Mouse (Mus musculus) frontal cortex, postnatal 14 days (tissue): ENCODE measurements around the gene F2rl1.
"Not testable (repeated sequence)": the region's sequence is repeated elsewhere in the genome, so short reads cannot be mapped to it uniquely, and the experiment has no call there.

Experiments used
- DNase-seq, 2 experiments: peaks; one replicate each; pipeline ENCODE4 v3.0.0; 2022; ENCODE audit warnings: low spot score in 2 of 2

Gene F2rl1

DNA sequence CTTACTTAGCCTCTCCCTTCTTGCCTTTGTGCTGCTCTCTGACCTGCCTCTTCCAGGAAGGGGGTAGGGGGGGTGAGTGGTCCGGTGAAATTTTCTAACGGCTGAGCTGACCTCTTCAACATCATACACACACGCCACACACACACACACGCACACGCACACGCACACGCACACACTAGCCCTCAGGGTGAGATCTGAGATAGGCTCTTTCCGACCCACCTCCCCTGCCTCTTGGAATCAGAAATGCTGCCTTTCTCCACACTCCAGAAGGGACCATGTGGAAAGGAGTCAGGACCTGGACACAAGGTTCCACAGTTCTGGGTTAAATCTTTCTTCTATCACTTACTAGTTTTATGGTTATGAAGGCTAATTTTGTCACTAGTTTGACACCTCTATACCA is 8.6 kb upstream of the F2rl1 start:
- DNase-seq, result no peak

DNA sequence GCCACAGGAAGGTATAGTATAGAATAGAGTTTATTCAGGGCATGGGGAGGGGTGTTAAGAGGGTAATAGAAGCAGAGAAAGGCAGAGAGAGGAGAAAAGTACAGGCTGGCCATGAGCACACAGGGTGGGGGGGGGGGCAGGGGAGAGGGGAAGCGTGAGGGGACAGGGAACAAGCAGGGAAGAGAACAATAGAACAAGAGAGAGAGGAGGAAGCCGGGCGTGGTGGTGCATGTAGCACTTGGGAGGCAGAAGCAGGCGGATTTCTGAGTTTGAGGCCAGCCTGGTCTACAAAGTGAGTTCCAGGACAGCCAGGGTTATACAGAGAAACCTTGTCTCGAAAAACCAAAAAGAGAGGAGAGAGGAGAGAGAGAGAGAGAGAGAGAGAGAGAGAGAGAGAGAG is 8.1 kb upstream of the F2rl1 start:
- not testable (repeated sequence) for DNase-seq

DNA sequence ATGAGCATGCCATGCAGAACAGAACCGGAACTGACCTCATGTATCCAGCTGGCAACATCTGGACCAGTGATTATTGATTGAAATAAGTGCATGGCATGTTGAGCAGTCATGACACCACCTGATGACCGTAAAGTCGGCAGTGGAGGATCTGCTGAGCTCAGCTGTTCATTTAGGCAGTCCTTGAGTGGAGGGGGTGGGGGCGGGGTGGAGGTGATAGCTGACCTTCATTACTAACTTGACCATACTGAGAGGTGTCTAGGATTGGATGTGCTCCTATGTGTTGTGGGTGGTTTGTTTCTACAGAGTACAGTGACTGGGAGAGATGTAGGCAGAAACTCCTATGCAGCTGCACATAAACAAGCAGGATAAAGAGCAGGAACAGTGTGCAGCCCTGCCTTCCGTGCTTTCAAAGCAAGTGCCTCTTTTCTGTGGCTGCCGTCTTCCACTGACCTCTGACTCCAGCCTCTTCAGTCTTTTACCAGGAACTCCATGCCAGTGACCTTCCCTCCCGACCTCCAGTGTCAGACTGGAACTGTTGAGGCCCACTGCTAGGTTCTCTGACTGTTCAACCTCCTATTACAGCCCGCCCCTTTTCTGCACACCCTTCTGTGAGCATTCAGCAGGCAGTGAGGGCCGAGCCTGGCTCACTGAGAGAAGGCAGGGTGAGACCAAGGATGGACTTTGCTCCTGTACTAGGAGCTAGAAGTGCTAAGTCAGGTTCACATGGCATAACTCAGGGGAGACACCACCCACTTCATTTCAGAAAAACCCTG is 6.4 kb upstream of the F2rl1 start:
- DNase-seq, result no peak

DNA sequence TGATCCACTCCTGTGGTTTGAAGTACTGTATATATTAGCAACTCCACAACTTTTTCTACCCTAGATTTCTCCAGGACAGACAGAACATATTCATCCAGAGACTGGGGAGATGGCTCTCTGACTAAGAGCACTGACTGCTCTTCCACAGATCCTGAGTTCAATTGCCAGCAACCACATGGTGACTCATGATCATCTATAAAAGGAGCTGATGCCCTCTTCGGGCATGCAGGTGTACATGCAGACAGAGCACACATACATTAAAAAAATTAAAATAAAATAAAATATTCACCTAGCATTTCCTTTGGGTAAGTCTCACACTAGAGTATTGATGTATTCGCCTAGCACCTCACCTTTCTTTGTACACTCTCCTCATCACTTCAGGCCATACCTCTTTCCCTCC is 4.2 kb upstream of the F2rl1 start:
- no peak for DNase-seq

DNA sequence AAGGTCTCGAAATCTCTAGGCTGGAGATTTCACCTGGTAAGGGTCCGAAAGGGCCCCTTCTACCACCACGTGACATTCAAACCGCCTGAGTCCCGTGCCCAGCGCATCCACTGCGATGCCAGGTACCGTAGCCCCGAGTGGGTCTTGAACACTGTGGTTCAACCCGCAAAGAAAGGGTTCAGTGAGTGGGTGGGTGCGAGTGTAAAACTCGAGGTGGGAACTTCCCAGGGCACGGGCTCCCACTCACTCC is 678 bp downstream of the F2rl1 start:
- DNase-seq, result no peak

DNA sequence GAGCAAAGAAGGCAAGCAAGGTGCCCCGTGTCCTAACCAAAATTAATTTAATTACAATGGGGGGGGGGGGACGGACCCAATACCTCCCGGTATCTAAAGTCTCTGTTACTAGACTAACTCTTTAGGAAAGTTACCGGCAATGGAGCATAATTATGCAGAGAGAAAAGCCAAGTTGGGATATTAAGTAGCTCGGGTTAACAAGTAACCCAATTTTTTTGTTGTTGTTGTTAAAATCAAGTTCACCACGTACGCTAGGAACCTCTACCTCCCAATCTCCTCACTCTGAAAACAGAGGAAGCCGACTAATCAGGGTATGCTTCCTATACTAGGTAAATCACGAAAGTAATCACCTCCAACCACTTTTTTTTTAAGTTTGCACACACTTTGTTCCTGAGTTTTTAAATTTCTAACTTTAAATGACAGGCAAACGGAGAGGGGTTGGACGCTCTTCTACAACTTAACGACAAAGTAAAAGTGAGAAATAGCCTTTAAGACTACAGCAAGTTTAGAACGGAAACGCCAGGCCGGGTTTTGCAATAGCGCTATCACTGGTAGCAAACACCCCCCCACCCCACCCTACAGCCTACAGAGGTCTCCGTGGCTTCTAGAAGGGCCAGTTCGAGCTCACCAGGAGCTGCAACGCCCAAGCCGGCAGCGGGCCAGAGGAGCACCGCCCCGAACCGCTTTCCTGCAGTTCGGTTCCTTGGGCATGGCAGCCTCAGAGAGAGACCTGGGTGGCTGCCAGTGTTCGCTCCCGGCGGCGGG is 1.2 kb downstream of the F2rl1 start:
- no peak for DNase-seq

DNA sequence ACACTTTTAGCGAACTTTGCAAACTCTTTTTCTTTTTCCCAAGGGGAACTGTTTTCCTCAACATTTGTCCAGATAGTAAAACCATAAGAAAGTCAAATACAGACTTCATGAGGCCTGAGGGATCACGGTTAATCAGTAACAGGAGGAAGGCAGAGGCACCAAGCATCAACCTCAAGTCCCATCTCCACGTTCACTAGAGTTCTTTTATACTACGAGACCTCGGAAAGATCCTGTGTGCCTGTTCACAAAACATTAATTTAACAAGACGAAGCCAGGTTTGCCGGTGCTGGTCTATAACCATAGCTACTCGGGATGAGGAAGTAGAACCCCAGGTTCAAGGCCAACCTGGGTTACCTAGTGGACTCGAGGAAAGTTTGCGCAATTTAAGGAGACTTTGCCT is 2.9 kb downstream of the F2rl1 start:
- DNase-seq, result no peak

DNA sequence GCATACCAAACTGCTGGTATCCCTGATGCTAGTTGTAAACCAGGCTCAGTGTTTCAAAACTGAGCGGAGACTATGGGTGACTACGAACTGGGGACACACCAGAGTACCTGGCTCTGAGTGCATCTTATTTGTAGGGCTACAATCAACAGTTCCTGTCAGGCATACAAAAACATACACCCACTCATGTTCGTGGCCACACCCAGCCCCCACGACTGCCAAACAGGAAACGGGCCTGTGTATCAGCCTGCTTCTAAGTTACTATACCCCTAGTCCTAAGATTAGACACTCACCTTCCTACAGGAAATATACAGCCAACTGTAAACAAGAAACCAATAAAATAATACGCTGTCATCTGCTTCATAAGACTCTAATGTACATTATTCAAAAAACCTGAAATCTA is 4.0 kb downstream of the F2rl1 start:
- DNase-seq, result no peak

DNA sequence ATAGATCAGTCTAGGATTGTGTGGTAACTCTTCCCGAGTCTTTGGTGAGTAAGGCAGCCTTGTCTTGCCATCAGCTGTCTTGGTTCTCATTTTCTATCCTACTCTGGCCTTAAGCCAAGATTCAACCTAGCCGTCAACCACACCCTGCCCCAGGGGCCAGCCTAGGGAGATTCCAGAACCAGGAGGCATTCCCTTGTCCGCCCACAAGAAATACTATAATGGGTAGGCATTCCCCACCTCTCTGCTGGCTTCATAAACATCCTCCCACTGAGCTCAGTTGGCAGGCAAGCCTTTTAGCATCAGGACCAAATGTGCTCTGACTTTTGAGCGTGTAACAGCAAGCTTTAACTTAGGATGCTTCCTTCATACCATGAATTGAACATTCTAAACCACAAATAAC is 10.3 kb downstream of the F2rl1 start:
- DNase-seq, result no peak

DNA sequence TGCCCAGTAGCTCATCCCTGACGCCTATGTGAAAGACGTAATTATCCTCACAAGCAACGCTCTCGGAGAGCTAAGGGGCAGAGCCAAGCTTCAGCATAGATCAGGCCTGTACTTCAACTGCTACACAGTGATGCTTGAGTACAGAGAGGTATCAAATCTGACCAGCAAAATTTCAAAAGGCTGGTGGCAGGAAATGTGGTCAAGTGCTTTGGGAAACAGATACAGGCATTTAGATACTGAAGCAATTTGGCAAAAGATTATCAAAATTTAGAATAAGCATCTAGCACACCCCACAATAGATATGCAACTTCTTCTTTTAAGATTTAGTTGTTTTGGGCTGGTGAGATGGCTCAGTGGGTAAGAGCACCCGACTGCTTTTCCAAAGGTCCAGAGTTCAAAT is 15.0 kb downstream of the F2rl1 start:
- no peak for DNase-seq

DNA sequence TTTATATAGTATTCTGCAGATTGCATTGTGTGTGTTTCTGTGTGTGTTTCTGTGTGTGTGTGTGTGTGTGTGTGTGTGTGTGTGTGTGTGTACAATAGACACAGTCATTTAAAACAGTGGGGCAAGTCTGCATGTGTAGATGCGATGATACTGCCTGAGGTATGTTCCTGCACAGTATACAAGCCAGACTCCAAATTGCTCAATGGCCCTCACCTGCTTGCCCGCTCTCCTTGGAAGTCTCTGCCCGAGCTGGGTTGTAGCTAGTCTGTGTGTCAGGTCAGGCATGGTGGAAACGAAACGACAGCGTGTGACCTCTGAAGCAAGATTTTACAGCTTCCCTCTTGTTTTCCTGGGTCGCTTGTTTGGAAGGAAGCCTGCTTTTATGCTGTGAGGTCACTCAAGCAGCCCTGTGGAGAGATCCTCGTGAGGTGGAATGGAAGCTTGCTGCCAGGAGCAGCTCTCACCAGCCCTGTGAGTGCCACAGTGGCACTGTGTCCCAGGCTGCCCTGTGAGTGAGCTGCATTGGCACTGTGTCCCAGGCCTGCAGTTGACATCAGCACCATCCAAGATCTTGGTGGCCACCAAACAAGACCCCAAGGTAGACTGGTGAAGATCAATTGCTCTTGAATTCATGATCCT is 21.6 kb downstream of the F2rl1 start:
- no peak for DNase-seq

DNA sequence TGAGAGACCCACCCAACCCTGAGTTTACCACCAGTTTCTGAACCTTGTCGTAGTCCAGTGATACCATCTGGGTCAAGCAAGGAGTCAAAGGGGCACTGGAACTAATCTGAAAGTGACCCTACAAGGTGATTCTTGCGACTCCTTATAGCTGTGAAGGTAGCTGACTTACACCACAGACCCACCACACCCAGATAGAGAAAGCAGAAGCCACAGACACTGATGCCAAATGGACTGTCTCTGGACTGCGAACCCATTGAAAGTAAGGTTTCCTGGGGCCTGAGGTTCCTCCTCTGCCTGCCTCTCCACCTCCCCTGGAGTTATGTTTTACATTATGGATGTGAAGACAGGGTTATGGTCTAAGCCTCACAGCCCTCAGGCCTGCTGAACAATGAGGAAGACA is 28.4 kb downstream of the F2rl1 start:
- no peak for DNase-seq

DNA sequence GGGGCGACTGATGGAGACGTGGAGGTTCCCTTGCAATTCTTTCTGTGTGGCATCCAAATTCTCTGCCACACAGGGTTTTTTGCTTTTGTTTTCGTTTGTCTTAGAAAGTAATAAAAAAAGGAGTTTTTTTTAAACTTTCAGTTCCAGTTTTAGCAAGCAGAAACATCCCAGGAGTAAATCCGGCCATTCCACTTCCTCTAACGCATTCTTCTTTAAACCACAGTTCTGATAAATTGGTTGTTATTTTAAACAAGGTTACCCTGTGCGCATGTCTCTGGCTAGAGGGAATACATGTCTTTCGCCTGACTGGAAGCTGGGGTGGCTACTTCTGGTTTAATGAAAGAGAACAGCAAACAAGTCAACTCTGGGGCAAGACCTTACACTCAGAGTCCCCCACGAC is 30.2 kb downstream of the F2rl1 start:
- DNase-seq, result no peak

DNA sequence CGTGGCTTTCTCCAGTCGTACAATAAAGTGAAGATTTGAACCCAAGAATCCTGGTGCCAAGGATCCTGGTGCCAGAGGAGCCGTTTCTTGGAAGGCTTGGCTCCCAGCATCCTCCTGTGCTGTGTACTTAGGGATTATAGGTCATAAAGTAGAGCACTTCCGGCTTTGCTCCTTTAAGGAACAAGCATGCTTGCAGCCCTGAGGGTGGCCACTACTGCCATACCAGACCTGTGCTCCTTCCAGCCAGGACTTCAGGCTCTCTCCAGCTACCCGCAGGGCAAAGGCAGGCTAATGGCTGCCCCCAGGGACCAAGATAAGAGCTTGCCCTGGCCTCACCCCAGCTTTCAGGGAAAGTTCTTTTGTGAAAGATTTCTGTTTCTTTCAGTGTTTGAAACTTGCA is 31.7 kb downstream of the F2rl1 start:
- no peak for DNase-seq

DNA sequence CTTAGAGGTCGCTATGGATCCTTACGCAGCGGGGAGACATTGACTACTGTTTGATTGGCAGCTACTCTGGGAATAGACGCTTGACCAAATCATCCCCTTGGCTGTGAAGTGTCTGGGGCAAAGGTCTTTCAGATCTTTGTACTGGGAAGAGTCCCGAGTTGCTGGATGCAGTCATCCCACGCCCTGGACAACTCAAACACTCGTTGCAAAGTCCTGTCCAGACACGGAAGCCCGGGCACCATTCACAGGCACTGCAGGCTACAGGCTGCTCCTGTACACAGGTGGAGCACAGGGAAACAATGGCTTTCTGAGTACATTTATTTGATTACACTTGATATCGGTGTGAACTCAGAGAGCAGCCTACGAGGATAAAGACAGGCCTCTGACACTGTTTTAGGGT is 33.7 kb downstream of the F2rl1 start:
- no peak for DNase-seq

DNA sequence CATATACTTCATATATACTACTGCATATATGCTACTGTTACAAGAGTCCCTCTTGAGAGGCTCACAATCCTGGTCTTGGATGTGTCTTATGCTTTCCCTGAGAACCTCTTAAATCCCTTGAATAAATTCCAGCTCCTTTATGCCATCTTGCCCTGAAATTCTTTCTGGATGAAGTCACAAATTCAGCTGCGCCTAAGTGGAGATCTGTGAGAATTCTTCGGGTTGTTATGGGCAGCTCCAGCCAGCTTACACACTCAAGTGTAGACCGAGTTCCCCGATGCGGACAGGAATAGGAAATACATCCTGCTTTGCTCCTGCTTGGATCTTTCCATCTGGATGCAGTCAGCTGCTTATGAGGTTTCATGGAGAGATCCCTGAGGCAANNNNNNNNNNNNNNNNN is 40.4 kb downstream of the F2rl1 start:
- DNase-seq, result no peak

DNA sequence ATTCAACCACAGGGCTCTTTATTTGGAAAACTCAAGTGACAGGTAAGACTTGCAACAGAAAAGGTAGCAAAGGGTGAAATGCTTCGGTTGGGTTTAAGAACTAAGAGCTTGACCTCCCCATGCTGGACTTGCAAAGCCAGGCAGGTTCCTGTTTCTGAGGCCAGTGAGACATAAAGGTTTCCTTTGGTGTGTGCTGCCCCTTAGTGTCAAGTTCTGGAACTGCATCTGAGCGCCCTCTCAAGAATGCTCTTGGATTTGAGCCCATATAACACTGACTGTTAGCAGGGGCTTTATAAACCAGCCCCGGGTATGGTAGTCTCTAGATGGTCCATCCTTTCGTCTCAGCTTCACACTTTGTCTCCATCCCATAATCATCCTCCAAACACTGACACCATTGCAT is 43.6 kb downstream of the F2rl1 start:
- DNase-seq, result peak; percentile 62 to 83

DNA sequence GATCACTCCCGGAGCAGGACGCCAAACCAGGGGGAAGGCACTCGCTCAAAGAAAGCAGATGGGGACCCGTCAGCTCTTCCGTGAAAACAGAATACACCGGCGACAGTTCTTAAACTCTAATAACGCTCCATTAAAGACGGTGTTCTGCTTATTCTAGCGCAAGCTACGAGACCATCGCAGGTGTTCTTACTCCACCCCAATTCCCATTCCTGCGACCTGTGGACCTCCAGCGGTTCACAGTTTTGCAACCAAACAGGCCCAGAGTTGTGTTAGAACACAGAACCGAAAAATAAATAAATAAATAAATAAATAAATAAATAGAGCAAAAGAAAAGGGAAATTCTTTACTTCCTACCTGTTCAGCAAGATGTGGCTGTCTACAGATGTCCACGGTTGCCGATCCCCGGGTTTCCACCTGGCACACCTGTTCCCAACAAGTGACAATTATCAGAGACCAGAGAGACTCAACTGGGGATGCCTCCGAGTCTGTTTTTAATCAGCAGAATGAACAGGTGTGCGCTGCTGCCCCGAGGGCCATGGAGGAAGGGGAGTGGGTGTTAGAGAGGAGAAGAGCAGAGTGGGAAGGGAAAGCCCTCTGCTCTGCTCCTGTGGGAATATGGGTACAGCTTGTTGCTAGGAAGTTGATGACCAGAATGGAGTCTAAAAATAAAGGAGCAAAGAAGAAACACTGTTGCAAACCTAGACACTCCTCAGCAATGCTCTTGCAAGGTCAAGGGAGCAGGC is 46.2 kb downstream of the F2rl1 start, which contains the start of gene S100z:
Gene S100z, minus strand, starts transcription at position 51 of the 743 bp plus-strand sequence.
- DNase-seq, result no peak

DNA sequence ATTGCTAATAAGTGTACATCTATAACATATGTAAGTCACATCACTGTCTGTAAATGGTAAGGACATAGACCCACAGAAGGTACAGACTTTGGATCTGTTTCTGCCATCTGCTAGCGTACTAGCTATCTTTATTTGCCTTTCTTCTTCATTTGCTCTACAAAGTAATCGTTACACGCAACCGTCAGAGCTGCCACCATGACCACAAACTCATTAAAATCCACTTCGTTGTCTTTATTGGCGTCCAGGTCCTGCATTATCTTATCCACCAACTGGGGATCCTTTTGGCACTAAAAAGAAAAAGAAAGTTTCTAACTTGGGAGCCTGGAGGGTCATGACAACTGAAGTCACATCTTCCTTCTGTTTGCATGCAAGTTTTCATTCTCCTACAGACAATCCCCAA is 47.9 kb downstream of the F2rl1 start:
- no peak for DNase-seq

DNA sequence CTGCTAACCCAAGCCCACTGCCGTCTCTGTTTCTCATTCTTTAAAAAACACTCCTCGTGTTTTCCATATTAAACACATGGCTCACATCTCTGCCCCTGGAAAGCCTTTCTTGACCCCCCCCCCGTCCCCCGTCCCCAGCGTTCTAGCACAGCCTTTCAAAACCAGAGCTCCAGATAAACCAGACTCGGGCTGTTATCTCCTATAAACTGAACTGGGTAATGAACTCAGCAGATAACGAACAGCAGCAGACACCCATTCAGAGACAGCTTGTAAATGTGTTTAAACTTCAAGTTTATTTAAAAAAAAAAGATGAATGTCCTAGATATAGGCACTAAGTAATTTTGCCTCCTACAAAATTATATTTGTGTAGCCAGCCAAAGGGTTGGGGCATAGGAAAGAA is 49.9 kb downstream of the F2rl1 start:
- DNase-seq, result no peak

DNA sequence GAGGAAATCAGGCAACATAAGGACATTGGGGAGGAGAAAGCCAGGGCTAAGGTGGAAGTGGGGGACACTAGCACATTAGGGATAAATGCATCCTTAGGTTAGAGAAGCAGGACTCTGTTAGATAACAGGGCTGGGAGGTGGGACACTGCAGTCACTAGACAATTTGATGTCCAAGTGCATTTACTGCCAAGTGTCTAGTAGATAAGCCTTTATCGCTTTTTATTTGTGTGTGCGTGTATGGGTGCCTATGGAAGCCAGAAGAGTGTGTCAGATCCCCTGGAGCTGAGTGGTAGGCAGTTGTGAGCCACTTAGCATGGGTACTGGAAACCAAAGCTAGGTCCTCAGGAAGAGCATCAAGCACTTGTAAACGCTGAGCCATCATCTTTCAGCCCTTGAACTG is 50.7 kb downstream of the F2rl1 start:
- no peak for DNase-seq

DNA sequence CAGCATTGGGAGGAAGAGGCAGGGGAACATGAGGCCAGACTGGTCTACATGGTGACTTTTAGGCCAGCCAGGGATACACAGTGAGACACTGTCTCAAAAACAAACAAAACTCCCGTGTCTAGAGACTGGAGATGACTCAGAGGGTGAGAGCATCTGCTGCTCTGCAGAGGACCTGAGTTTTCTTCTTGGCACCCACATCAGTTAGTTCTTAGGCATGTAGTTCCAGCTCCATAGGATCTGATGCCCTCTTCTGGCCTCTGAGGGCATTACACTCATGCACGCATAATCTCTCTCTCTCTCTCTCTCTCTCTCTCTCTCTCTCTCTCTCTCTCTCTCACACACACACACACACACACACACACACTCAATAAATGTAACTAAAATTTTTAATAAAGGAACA is 54.1 kb downstream of the F2rl1 start:
- no peak for DNase-seq
